Mouse (Mus musculus) megakaryocyte, embryonic 14.5 days (primary cell): ENCODE results near the gene Coq9. TPM values are rescaled to one million over a fixed set of nuclear protein-coding genes. Genes with fewer than 3 reads are reported as not detected.

Source experiments
- H3K27me3 ChIP-seq: replicated peaks from 2 replicates; pipeline ENCODE3; 2012; ENCODE audit warnings: inconsistent platforms
- H3K36me3 ChIP-seq: replicated peaks from 2 replicates; pipeline ENCODE3; 2012; ENCODE audit warnings: low read length, inconsistent platforms, mixed read lengths
- H3K4me1 ChIP-seq: 2 replicates; pipeline ENCODE4 v1.6.1; 2012; ENCODE audit warnings: inconsistent platforms
- H3K4me3 ChIP-seq: replicated peaks from 2 replicates; pipeline ENCODE3; 2012; ENCODE audit warnings: moderate library complexity, mild to moderate bottlenecking, inconsistent platforms
- H3K9me3 ChIP-seq: 2 replicates; pipeline ENCODE4 v1.6.1; 2012; ENCODE audit warnings: inconsistent platforms
- FLI1 ChIP-seq: IDR thresholded peaks from 2 replicates; pipeline ENCODE4 v1.6.1; 2012; ENCODE audit warnings: low read length, inconsistent platforms, mixed read lengths
- GATA1 ChIP-seq: IDR thresholded peaks from 3 replicates; pipeline ENCODE4 v1.6.1; 2012; ENCODE audit warnings: mixed read lengths, low read length, inconsistent platforms, borderline replicate concordance
- polyA plus RNA-seq: library from polyadenylated mRNA; stranded (reverse); fragments of >175 nt; gene quantifications from 2 replicates; pipeline ENCODE4 v1.2.3, GENCODE M21; 2012; ENCODE audit warnings: low replicate concordance; ENCODE audit not compliant: insufficient read depth

Gene Coq9
- polyA plus RNA-seq, 1 experiment = 62.7 TPM

- Histone ChIP-seq H3K9me3 (no peaks in the 10 kb centered on the region), H3K27me3 (peaks cover 67% of the 10 kb centered on the region), H3K36me3 (peaks cover 33% of the 10 kb centered on the region), H3K4me3 (no peak overlapping the region), H3K4me1 (peaks cover 26% of the 10 kb centered on the region)
- TF ChIP-seq FLI1 (no peak), GATA1 (no peak)
Observed at GRCm38 (mm10) chr8:94869146-94869545, 31.0 kb downstream of the Coq9 start.

- H3K9me3 ChIP-seq = no peaks in the 10 kb centered on the region
- peaks cover 76% of the 10 kb centered on the region for H3K27me3 ChIP-seq
- no peak overlapping the region for H3K4me3 ChIP-seq
- peaks cover 35% of the 10 kb centered on the region for H3K4me1 ChIP-seq
- TF ChIP-seq GATA1 (no peak), FLI1 (no peak)
- peaks cover 24% of the 10 kb centered on the region for H3K36me3 ChIP-seq
Observed at GRCm38 (mm10) chr8:94870003-94870402, 31.9 kb downstream of the Coq9 start.

GRCm38 (mm10) chr8:94870474-94871107, 32.5 kb downstream of the Coq9 start:
- H3K4me3 ChIP-seq = peak overlapping the region; percentile 76
- H3K9me3 ChIP-seq = no peaks in the 10 kb centered on the region
- H3K36me3 ChIP-seq = peaks cover 18% of the 10 kb centered on the region
- H3K4me1 ChIP-seq = peaks cover 38% of the 10 kb centered on the region
- H3K27me3 ChIP-seq = peaks cover 81% of the 10 kb centered on the region
- no peak for TF ChIP-seq FLI1
- no peak for TF ChIP-seq GATA1

GRCm38 (mm10) chr8:94871108-94871894, 33.2 kb downstream of the Coq9 start:
- Histone ChIP-seq H3K4me3 (peak overlapping the region; percentile 76), H3K36me3 (peaks cover 12% of the 10 kb centered on the region), H3K27me3 (peaks cover 84% of the 10 kb centered on the region), H3K4me1 (peaks cover 43% of the 10 kb centered on the region), H3K9me3 (no peaks in the 10 kb centered on the region)
- TF ChIP-seq FLI1 (no peak), GATA1 (no peak)

DNA sequence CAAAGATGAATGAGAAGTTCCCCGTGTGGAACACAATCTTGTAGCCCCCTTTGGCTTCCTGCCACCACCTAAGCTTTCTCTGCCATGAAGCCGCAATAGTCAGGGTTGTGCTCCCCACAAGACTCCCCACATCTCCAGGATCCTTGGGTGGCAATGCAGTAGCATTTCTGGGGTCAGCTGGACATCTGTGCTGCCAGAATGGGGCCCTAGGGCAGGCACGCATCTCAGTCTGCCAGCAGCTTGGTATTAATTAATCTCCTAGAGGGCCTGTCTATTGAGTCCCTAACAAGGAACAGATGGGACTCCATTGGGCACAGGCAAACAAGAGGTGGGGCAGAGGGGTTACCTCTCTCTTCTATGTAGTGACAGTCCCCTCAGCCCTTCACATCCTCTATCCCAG, 34.0 kb downstream of the Coq9 start:
- Histone ChIP-seq H3K4me3 (no peak overlapping the region), H3K36me3 (peaks cover 4% of the 10 kb centered on the region), H3K27me3 (peaks cover 83% of the 10 kb centered on the region), H3K9me3 (no peaks in the 10 kb centered on the region), H3K4me1 (peaks cover 49% of the 10 kb centered on the region)
- no peak for TF ChIP-seq GATA1
- TF ChIP-seq FLI1 = no peak

GRCm38 (mm10) chr8:94872576-94872975, 34.5 kb downstream of the Coq9 start:
- peaks cover 49% of the 10 kb centered on the region for H3K4me1 ChIP-seq
- H3K4me3 ChIP-seq = no peak overlapping the region
- TF ChIP-seq FLI1 = no peak
- no peak for TF ChIP-seq GATA1
- H3K36me3 ChIP-seq = peaks cover under 1% of the 10 kb centered on the region
- no peaks in the 10 kb centered on the region for H3K9me3 ChIP-seq
- peaks cover 79% of the 10 kb centered on the region for H3K27me3 ChIP-seq

GRCm38 (mm10) chr8:94874358-94874757, 36.2 kb downstream of the Coq9 start:
- no peak for TF ChIP-seq GATA1
- no peak for TF ChIP-seq FLI1
- peaks cover 64% of the 10 kb centered on the region for H3K27me3 ChIP-seq
- peak overlapping the region; percentile 72 for H3K4me3 ChIP-seq
- H3K4me1 ChIP-seq = peaks cover 51% of the 10 kb centered on the region
- no peaks in the 10 kb centered on the region for H3K36me3 ChIP-seq
- no peaks in the 10 kb centered on the region for H3K9me3 ChIP-seq

DNA sequence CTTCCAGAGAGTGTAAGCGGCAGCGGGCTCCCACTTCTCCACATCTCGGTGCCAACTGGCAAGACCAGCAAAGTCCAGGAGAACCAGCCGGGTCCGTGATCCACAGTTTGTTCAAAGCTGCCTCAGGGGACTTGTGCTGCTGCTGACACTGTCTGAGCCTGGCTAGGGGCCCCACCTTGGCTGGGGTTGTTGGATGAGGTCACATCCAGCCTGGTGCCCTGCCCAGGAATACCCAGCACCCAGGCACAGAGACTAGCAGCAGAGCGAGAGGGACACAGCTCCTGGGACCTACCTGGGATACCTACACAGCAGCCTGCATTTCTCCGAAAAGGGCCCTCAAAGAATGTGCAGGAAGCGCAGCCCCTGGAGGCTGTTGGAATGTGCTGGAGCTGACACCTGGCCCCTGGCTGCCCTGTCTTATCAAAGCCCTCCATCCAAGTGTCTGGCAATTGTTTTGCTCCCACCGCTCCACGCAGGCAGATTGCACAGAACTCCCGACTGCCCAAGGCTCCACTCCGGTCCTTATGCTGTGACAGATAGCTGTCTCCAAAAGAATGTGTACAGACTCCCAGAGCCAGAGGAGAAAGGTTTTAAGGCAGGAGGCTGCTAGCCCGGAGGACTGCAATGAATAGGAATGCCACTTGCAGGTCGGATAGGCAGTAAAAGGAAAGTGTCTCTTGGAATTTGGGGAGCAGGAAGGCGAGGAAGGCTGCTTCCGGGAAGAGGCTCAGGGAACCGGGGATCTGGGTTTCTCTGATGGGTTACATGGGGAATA, 37.2 kb downstream of the Coq9 start:
- Histone ChIP-seq H3K4me3 (peak overlapping the region; percentile 93), H3K27me3 (peaks cover 55% of the 10 kb centered on the region), H3K36me3 (no peaks in the 10 kb centered on the region), H3K9me3 (no peaks in the 10 kb centered on the region), H3K4me1 (peaks cover 45% of the 10 kb centered on the region)
- TF ChIP-seq FLI1 = no peak
- no peak for TF ChIP-seq GATA1

- Histone ChIP-seq H3K9me3 (no peaks in the 10 kb centered on the region), H3K36me3 (no peaks in the 10 kb centered on the region), H3K27me3 (peaks cover 49% of the 10 kb centered on the region), H3K4me1 (peaks cover 40% of the 10 kb centered on the region), H3K4me3 (peak overlapping the region; percentile 93)
- TF ChIP-seq FLI1 = no peak
- TF ChIP-seq GATA1 = no peak
Observed at GRCm38 (mm10) chr8:94875871-94876150, 37.7 kb downstream of the Coq9 start.

- Histone ChIP-seq H3K4me1 (peaks cover 36% of the 10 kb centered on the region), H3K4me3 (peak within 1 kb of the TSS; percentile 93), H3K27me3 (peaks cover 49% of the 10 kb centered on the region), H3K36me3 (no peaks in the 10 kb centered on the region), H3K9me3 (no peaks in the 10 kb centered on the region)
- TF ChIP-seq GATA1 (no peak), FLI1 (no peak)
Observed at GRCm38 (mm10) chr8:94876197-94876730, 38.1 kb downstream of the Coq9 start, which contains the start of gene Dok4. Dok4 (minus strand) TSS chr8:94876330.
